Mouse (Mus musculus): ENCODE results near the gene Galnt2.

Galnt2 gene

DNA sequence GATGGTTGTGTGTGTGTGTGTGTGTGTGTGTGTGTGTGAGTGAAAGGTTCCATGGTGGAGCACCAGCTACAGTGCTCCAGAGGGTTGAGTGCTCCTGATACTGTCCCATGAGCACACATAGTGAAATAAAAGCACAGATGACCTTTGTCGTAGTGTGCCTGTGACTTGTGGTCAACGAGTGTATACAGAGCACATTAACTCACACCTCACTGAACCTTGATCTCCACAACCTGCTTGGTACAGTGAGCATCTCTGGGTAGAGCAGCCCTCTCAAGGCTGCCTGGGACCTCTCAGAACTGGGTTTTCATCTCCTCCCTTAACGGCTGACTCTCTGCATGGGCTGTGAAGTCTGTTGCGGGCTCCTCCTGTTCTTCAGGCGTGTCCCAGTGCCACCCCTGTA, 60.5 kb downstream of the Galnt2 start:
- DNase-seq (ENCODE audit: low spot score in 2 of 2), result no peak

- no peak for DNase-seq (ENCODE audit: low spot score in 2 of 2)
Measured at GRCm38 (mm10) chr8:124292965-124293364, 61.8 kb downstream of the Galnt2 start.

GRCm38 (mm10) chr8:124294425-124294824, 63.2 kb downstream of the Galnt2 start:
- DNase-seq (ENCODE audit: low spot score in 2 of 2), result no peak

DNA sequence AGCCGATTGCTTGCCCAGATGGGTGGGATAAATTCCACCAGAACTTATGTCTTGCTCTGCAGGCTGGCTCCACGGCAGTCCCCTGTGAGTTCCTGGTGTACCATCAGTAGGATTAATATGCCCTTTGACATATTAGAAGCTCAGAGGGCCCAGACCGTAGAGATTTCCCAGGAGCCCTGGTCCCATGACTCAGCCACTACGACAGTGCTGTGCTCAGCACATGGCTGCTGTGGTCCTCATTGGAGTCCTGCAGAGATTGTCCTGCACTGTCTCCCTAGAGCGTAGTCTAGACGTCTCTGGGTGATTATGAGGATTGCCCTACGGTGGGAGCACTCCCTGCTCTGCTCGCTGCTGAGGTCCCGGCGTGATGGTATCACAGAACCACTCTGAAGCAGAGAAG, 63.7 kb downstream of the Galnt2 start:
- DNase-seq (ENCODE audit: low spot score in 2 of 2), result no peak

DNA sequence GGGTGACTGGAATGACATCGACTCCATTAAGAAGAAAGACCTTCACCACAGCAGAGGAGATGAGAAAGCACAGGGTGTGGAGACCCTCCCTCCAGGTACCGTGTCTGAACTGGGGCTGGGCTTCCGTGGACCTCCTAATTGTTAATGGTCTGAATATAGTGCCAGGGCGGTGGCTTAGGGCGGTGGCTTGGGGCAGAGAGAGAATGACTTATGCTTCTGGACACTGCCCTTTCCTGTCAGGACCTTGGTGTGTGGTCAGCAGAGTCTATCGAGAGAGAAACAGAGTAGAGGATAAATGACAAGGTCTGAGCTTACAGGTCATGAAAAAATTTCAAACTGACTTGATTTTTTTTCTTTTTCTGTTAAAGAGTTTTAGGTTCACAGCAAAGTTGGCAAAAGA, 64.2 kb downstream of the Galnt2 start:
- DNase-seq (ENCODE audit: low spot score in 2 of 2), result no peak

DNA sequence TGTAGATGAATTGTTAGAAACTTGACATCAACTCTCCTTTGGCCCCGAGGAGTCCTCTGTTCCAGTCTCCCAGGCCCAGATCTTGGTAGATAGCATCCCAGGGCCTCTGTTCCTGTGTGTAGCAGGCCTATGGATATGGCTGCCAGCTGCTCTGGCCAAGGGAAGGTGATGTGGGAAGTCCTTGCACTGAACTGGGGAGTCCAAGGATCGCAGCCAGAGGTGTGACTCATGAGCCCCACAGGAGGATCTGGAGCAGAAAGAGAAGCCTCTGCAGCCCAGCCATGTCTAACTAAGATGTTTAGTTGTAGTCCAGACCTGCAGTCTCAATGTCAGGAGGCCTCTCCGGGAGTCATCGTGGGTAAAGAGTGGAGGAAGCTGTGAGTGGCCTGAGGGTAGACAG, 70.3 kb downstream of the Galnt2 start:
- no peak for DNase-seq (ENCODE audit: low spot score in 2 of 2)

DNA sequence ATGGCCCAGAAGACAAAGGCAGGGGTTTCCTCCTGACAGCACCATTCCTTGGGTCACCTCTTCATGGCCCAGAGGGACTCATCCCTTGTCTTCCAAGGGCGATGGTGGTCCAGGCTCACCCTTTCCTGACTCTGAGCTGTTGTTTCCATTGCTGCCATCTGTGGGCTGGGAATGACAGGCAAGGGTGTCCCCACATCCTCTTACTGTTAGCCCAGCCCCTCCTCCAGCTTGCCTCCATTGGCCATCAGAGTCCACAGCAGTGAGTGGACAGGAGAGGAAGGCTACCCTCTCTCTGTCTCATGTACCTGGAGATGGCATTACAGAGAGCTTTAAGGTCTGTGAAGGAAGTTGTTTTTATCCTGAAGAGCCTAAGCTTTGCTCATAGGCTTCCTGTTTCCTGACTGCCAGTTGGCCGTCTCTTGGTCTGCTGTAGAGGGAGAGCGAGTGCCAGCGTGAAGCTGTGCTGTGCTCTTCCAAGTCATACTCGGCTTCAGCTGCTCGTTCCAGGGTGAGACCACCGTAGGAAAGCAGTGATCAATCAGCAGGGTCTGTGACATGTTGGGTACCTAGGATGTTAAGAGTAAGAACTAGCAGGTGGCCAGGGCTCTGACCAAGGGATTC, 70.9 kb downstream of the Galnt2 start:
- no peak for DNase-seq (ENCODE audit: low spot score in 2 of 2)

DNA sequence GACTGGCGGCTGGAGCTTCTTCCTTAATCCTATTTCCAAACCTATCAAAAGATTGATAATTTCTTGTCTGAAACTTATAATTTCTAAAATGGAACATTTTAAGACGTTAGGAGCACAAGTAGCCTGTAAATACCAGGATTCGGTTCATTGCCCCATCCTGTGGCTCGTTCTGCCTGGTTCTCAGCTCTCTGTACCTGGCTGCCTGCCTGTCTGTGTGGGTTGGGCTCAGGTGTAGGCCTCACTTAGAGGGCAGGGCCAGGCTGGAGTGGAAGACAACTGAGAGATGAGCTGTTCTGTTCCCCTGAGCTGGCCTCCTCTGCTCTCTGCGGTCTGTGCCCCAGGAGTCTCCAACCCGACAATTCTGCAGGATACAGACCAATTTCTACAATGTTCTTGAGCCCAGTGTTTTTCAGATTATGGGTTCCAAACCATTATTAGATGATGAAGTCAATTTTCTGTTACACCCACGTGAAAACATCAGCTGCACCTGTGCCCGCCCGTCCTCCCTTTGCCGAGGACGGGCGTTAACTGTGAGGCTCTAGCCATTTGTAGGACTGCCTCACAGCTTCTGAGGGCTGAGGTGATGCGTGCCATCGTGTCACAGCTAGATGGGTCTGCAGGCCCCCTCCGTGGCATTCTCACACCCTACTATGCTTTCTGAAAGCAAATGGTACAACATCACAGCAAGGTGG, 72.2 kb downstream of the Galnt2 start:
- no peak for DNase-seq (ENCODE audit: low spot score in 2 of 2)

GRCm38 (mm10) chr8:124304141-124304540, 73.0 kb downstream of the Galnt2 start:
- DNase-seq (ENCODE audit: low spot score in 2 of 2), result no peak

DNA sequence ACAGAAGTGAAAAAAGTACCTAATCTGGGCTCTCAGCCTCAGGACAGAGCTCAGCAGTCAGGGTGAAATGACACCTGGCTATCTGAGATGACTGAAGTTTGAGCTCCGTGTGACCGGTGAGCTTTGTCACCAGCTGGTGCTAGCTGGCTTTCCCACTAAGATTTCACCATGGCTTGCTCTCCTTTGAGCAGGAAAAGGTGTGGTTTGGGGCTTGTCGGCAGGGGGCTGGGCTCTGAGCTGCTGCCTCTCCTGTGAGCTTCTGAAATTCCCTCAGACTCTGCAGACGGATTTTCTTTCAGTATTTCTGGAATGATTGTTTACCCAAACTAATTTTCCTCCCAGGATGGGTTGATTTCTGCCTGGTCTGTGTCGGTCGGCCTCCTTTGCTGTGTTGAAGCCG, 75.4 kb downstream of the Galnt2 start:
- DNase-seq (ENCODE audit: low spot score in 2 of 2), result no peak

DNA sequence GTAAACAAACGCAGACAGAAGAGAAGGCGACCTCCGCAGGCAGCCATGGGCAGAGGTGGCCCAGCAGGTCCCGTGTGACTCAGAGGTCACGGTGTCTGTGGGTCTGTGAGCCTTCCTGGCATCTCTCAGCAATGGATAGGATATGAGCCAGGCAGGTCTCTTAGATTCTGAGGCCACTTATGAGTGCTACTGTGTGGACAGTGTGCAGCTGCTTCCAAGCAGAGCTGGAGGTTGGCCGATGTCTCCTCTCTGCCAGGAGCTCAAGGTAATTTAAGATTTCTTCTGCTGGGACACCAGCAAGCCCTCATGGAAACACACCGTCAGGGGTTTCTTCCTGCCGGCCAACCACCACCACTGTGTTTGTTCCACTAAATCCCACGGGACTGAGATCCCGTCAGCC, 76.5 kb downstream of the Galnt2 start:
- no peak for DNase-seq (ENCODE audit: low spot score in 2 of 2)

- DNase-seq (ENCODE audit: low spot score in 2 of 2), result no peak
Measured at GRCm38 (mm10) chr8:124310509-124310908, 79.3 kb downstream of the Galnt2 start.

DNA sequence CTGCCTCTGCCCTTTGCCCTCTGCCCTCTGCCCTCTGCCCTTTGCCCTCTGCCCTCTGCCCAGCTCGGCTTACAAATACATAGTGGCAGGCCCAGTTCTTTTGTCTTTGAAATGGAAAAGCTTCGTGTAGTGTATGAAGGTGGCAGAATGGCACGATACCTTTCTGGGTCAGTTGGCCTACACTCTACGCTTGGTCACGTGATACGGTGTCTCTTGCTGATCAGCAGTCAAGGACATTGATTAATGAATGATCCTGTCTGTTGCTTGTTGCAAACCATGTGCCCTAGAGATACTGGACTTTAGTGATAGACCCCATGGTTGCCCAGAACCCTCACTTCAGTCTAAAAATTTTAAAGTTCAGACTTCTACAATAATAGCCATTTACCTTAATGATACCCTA, 79.9 kb downstream of the Galnt2 start:
- DNase-seq (ENCODE audit: low spot score in 2 of 2), result no peak

GRCm38 (mm10) chr8:124311723-124312122, 80.5 kb downstream of the Galnt2 start:
- no peak for DNase-seq (ENCODE audit: low spot score in 2 of 2)

DNA sequence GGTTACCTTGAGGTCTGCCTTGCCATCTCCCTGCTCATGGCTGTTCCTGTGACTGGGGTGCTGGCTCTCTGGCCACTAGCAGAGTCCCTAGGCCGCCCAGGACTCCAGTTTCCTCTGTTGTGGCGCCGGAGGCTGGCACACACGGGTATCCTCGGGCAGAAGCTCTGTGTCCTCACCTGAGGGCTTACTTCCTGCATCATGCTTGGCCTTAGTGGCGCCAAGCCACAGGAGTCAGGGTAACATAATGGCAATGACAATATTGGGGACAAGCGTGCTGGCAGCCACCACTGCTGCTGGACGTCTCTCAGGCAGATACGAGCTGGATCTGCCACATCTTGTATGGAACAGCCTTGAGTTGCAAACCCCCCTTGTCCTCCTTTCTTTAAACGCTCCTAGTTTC, 81.0 kb downstream of the Galnt2 start:
- no peak for DNase-seq (ENCODE audit: low spot score in 2 of 2)

DNA sequence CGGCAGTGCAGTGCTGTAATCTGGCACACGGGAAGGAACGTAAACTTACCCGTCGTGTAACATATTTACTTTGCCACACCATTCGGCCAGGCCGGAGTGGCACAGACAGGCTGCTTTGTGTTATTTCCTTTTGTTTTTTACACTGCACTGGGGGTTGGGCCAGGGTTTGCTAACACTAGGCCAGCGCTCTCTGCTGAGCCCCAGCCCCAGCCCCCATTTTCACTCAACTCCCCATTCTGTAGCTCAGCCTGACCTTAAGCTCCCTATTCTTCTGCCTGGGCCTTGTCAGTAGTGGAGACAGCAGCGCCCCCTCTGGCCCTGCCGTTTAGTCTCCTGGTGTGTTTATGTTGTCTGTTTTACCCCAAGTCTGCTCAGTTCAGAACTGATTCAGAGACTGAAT, 83.6 kb downstream of the Galnt2 start:
- DNase-seq (ENCODE audit: low spot score in 2 of 2), result no peak

DNA sequence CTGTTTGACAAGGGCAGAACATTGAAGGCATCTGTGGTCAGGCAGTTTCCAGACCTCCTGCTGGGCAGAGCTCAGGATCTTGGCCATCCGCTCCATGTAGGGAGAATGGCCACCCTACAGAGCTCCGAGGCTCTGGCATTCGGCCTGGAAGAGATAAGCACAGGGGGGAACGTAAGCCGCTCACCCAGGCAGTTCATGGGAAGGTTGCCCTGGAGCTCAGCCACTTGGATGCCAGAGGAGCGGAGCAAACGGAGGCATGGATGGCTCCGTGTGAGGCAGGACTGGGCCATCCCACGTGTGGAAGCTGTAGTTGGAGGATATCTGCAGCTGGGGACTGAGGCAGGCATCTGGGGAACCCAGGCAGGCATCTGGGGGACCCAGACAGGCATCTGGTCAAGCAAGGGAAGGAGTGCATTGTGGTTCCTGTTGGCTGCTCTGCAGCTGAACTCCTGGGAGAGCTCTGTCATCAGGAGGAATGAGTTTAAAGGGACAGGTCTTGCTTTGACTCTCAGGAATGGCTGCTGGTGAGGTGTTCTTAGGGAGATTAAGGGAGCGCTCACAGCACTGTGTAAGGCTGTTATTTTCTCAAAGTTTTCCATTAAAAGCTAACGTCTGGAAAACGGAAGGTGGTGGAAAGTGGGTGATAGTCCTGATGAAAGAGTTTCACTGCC, 85.4 kb downstream of the Galnt2 start:
- no peak for DNase-seq (ENCODE audit: low spot score in 2 of 2)

- no peak for DNase-seq (ENCODE audit: low spot score in 2 of 2)
Measured at GRCm38 (mm10) chr8:124317191-124317682, 86.0 kb downstream of the Galnt2 start.

GRCm38 (mm10) chr8:124317821-124318220, 86.6 kb downstream of the Galnt2 start:
- DNase-seq (ENCODE audit: low spot score in 2 of 2), result no peak

GRCm38 (mm10) chr8:124318612-124319315, 87.6 kb downstream of the Galnt2 start:
- no peak for DNase-seq (ENCODE audit: low spot score in 2 of 2)

DNA sequence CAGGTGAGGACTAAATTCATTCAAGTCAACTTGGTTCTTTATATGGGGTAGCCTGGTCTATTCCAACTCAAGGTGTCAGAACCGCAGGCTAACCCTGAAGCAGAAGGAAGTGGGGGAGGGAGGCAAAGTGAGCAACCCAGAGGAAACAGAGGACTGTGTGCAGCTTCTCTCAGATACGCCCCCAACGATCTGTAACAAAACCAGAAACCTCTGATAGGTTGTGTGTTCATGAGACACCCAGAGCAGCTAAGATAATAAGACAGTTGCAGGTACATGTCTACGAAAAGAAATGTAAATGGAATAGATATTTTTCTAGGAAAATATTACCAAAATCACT, 88.1 kb downstream of the Galnt2 start:
- DNase-seq (ENCODE audit: low spot score in 2 of 2), result no peak

GRCm38 (mm10) chr8:124321227-124321840, 90.1 kb downstream of the Galnt2 start:
- DNase-seq (ENCODE audit: low spot score in 2 of 2), result no peak
